Mouse (Mus musculus): ENCODE results near the gene Olfr1006.
"Not testable (repeated sequence)": the region's sequence is repeated elsewhere in the genome, so short reads cannot be mapped to it uniquely, and the experiment has no call there.

Gene Olfr1006
- long read RNA-seq, experiment 1, result 0 reads
- long read RNA-seq, experiment 2, result 0 reads

- intact Hi-C loops (cut with DNase I), result no loop called here
Measured at GRCm38 (mm10) chr2:85678667-85679066, at the start of gene Olfr1006. Gene Olfr1006 (minus strand): TSS chr2:85678767.

GRCm38 (mm10) chr2:85725793-85726192 lies 47.2 kb upstream of the Olfr1006 start:
- intact Hi-C loops (cut with DNase I), result loop anchor here (2.0 to 10.0 kb wide), 2 partner anchors 601 to 739 kb away; no protein-coding TSS in a partner anchor

- intact Hi-C loops (cut with DNase I), result no loop called here
Measured at GRCm38 (mm10) chr2:85715119-85715518, 36.6 kb upstream of the Olfr1006 start, which contains the start of gene Olfr1009. Gene Olfr1009 (plus strand): TSS chr2:85715419.

GRCm38 (mm10) chr2:85711159-85711558 lies 32.6 kb upstream of the Olfr1006 start:
- intact Hi-C loops (cut with DNase I), result no loop called here

- intact Hi-C loops (cut with DNase I), result not testable (repeated sequence)
Measured at GRCm38 (mm10) chr2:85710680-85711079, 32.1 kb upstream of the Olfr1006 start.

- intact Hi-C loops (cut with DNase I), result no loop called here
Measured at GRCm38 (mm10) chr2:85689131-85689530, 10.6 kb upstream of the Olfr1006 start, which contains the start of gene Olfr1008. Gene Olfr1008 (plus strand): TSS chr2:85689431.

- intact Hi-C loops (cut with DNase I), result not testable (repeated sequence)
Measured at GRCm38 (mm10) chr2:85664355-85664754, 14.2 kb downstream of the Olfr1006 start, which contains the start of gene Olfr154. Gene Olfr154 (minus strand): TSS chr2:85664455.

- intact Hi-C loops (cut with DNase I), result no loop called here
Measured at GRCm38 (mm10) chr2:85650604-85651003, 28.0 kb downstream of the Olfr1006 start, which contains the start of gene Olfr1002. Gene Olfr1002 (minus strand): TSS chr2:85650704.
